Mouse (Mus musculus) midbrain, postnatal 0 days (tissue): Measurements from ENCODE around the gene Abcb8. TPM values are rescaled to one million over a fixed set of nuclear protein-coding genes. Genes with fewer than 3 reads are reported as not detected.

Experiments used
- ATAC-seq: fragments of 200-750 bp; cut with Nextera tagmentation; 2 replicates; pipeline ENCODE4 v1.8.0; 2017; ENCODE audit warnings: moderate number of reproducible peaks, mild to moderate bottlenecking, moderate TSS enrichment, moderate library complexity; ENCODE audit not compliant: low FRiP score
- DNase-seq: peaks from one replicate; pipeline ENCODE4 v3.0.0-alpha.2; 2015; ENCODE audit warnings: low spot score
- H3K27ac ChIP-seq: fragments of 300-500 bp; sonication (generic); 2 replicates; pipeline ENCODE4 v1.5.1; 2014; ENCODE audit warnings: low read depth, mild to moderate bottlenecking, low read length, mixed read lengths
- H3K27me3 ChIP-seq: fragments of 300-500 bp; sonication (generic); 2 replicates; pipeline ENCODE4 v1.6.1; 2014; ENCODE audit warnings: low read length, control low read depth, mixed read lengths; ENCODE audit not compliant: insufficient read depth
- H3K36me3 ChIP-seq: fragments of 300-500 bp; sonication (generic); 2 replicates; pipeline ENCODE4 v1.6.1; 2014; ENCODE audit warnings: low read length, control low read depth, mixed read lengths; ENCODE audit not compliant: insufficient read depth
- H3K4me1 ChIP-seq: fragments of 300-500 bp; sonication (generic); 2 replicates; pipeline ENCODE4 v1.6.1; 2014; ENCODE audit warnings: mild to moderate bottlenecking, control low read depth, antibody characterized with exemption, low read length, mixed read lengths; ENCODE audit not compliant: insufficient read depth
- H3K4me2 ChIP-seq: fragments of 300-500 bp; sonication (generic); 2 replicates; pipeline ENCODE4 v1.6.1; 2014; ENCODE audit warnings: low read depth, mild to moderate bottlenecking, low read length, mixed read lengths; ENCODE audit not compliant: poor library complexity, severe bottlenecking
- H3K4me3 ChIP-seq: fragments of 300-500 bp; sonication (generic); 2 replicates; pipeline ENCODE4 v1.5.1; 2014; ENCODE audit warnings: low read depth, mild to moderate bottlenecking, low read length, moderate library complexity
- H3K9ac ChIP-seq: fragments of 300-500 bp; sonication (generic); replicated peaks from 2 replicates; pipeline ENCODE4 v1.6.1; 2014; ENCODE audit warnings: mild to moderate bottlenecking, low read length, moderate library complexity, mixed read lengths; ENCODE audit not compliant: poor library complexity, severe bottlenecking
- H3K9me3 ChIP-seq: fragments of 300-500 bp; sonication (generic); 2 replicates; pipeline ENCODE4 v1.6.1; 2016; ENCODE audit warnings: low read length, control low read depth
- CTCF ChIP-seq: IDR thresholded peaks from 2 replicates; pipeline ENCODE4 v1.5.1; 2016; ENCODE audit warnings: antibody characterized with exemption, mild to moderate bottlenecking
- WGBS: fragments of 180-500 bp; shearing (Covaris S2); extraction: QIAGEN DNeasy Blood & Tissue Kit; methylation state at CpG from one replicate; pipeline ENCODE4 v1.1.7; 2014; 5-methylcytosine and 5-hydroxymethylcytosine counted together
- polyA plus RNA-seq: library from polyadenylated mRNA; unstranded; fragments of >200 nt; fragmentation: Nextera tagmentation; extraction: Ambion mirVana; gene quantifications from 2 replicates; pipeline ENCODE4 v1.2.1, GENCODE M21; 2015
- total RNA-seq: library from RNA; depleted of rRNA; stranded (reverse); fragments of >200 nt; gene quantifications from 2 replicates; pipeline ENCODE4 v1.2.3, GENCODE M21; 2014; rRNA removed

Gene Abcb8
- total and polyA plus RNA-seq, 2 experiments from 2014 or later = 42.4 to 71.7 TPM

GRCm38 (mm10) chr5:24453985-24454303 is 60.5 kb downstream of the Abcb8 start:
- peak overlapping the region; percentile 65 for H3K4me3 ChIP-seq
- H3K9me3 ChIP-seq = no peaks in the 10 kb centered on the region
- WGBS = 9% methylated on average over 2 of the region's 2 CpGs
- DNase-seq = no peak
- H3K27me3 ChIP-seq = no peaks in the 10 kb centered on the region
- peak overlapping the region; percentile 98 for H3K4me2 ChIP-seq
- TF ChIP-seq CTCF = no peak
- H3K36me3 ChIP-seq = no peaks in the 10 kb centered on the region
- H3K4me1 ChIP-seq = peaks cover 22% of the 10 kb centered on the region; the same call in 1 of the 2 replicates
- no peak for ATAC-seq
- no peak overlapping the region for H3K27ac ChIP-seq
- peak overlapping the region; percentile 91; the same call in 1 of the 2 replicates for H3K9ac ChIP-seq

- DNase-seq (no peak), ATAC-seq (no peak)
- H3K4me2 ChIP-seq = peak overlapping the region; percentile 98
- no peak overlapping the region for H3K9ac ChIP-seq
- no peak overlapping the region for H3K27ac ChIP-seq
- no peaks in the 10 kb centered on the region for H3K9me3 ChIP-seq
- no peaks in the 10 kb centered on the region for H3K36me3 ChIP-seq
- WGBS = 63% methylated on average over 3 of the region's 3 CpGs
- H3K4me1 ChIP-seq = peaks cover 22% of the 10 kb centered on the region; the same call in 1 of the 2 replicates
- H3K27me3 ChIP-seq = no peaks in the 10 kb centered on the region
- no peak overlapping the region for H3K4me3 ChIP-seq
- TF ChIP-seq CTCF = no peak
Observed at GRCm38 (mm10) chr5:24455076-24455475, 61.6 kb downstream of the Abcb8 start.

- H3K27ac ChIP-seq = no peak overlapping the region
- no peak overlapping the region for H3K4me3 ChIP-seq
Observed at GRCm38 (mm10) chr5:24455613-24456012, 62.1 kb downstream of the Abcb8 start.

More at GRCm38 (mm10) chr5:24455613-24456012, 62.1 kb downstream of the Abcb8 start:
- peak overlapping the region; percentile 26 for H3K4me2 ChIP-seq
- H3K36me3 ChIP-seq = no peaks in the 10 kb centered on the region
- no peak for TF ChIP-seq CTCF
- no peaks in the 10 kb centered on the region for H3K27me3 ChIP-seq
- H3K9ac ChIP-seq = no peak overlapping the region; the same call in 1 of the 2 replicates
- no peak for DNase-seq
- peaks cover 22% of the 10 kb centered on the region; the same call in 1 of the 2 replicates for H3K4me1 ChIP-seq
- ATAC-seq = no peak
- H3K9me3 ChIP-seq = no peaks in the 10 kb centered on the region
- whole genome bisulfite sequencing = 45% methylated on average over 7 of the region's 7 CpGs

Other genes with a start within 250 kb of the Abcb8 start
- gene Nupl2, start 228.7 kb upstream of the Abcb8 start, total RNA-seq = 10.6 and 14.0 TPM in 2 replicates
- gene Nupl2, start 228.7 kb upstream of the Abcb8 start, polyA plus RNA-seq = 9.0 and 9.4 TPM in 2 replicates
- gene Kcnh2, start 42.1 kb upstream of the Abcb8 start, total RNA-seq = 46.9 and 60.2 TPM in 2 replicates
- gene Kcnh2, start 42.1 kb upstream of the Abcb8 start, polyA plus RNA-seq = 10.1 and 11.1 TPM in 2 replicates
- 11.0 and 14.2 TPM in 2 replicates for gene Nos3, start 28.9 kb upstream of the Abcb8 start, total RNA-seq
- gene Nos3, start 28.9 kb upstream of the Abcb8 start, polyA plus RNA-seq = 7.0 and 7.5 TPM in 2 replicates
- gene Atg9b, start 1.5 kb upstream of the Abcb8 start, total RNA-seq = 6.7 and 7.4 TPM in 2 replicates
- 5.3 and 7.2 TPM in 2 replicates for gene Atg9b, start 1.5 kb upstream of the Abcb8 start, polyA plus RNA-seq
- 0.05 TPM in 1 of 2 replicates, not detected in the other for gene Asic3, start 19.7 kb downstream of the Abcb8 start, total RNA-seq
- gene Asic3, start 19.7 kb downstream of the Abcb8 start, polyA plus RNA-seq = 0.29 and 0.59 TPM in 2 replicates
- 96.5 and 104 TPM in 2 replicates for gene Cdk5, start 29.9 kb downstream of the Abcb8 start, total RNA-seq
- 168 and 182 TPM in 2 replicates for gene Cdk5, start 29.9 kb downstream of the Abcb8 start, polyA plus RNA-seq
- gene Slc4a2, start 30.2 kb downstream of the Abcb8 start, total RNA-seq = 35.7 and 42.1 TPM in 2 replicates
- gene Slc4a2, start 30.2 kb downstream of the Abcb8 start, polyA plus RNA-seq = 11.5 and 11.8 TPM in 2 replicates
- 139 and 174 TPM in 2 replicates for gene Fastk, start 51.6 kb downstream of the Abcb8 start, total RNA-seq
- gene Fastk, start 51.6 kb downstream of the Abcb8 start, polyA plus RNA-seq = 97.9 and 109 TPM in 2 replicates
- 52.1 and 91.5 TPM in 2 replicates for gene Tmub1, start 54.2 kb downstream of the Abcb8 start, total RNA-seq
- 65.3 and 65.5 TPM in 2 replicates for gene Tmub1, start 54.2 kb downstream of the Abcb8 start, polyA plus RNA-seq
- gene Agap3, start 58.5 kb downstream of the Abcb8 start, total RNA-seq = 239 and 282 TPM in 2 replicates
- gene Agap3, start 58.5 kb downstream of the Abcb8 start, polyA plus RNA-seq = 116 and 120 TPM in 2 replicates
- gene Gbx1, start 133.5 kb downstream of the Abcb8 start, total RNA-seq = 0.33 TPM in 1 of 2 replicates, not detected in the other
- gene Gbx1, start 133.5 kb downstream of the Abcb8 start, polyA plus RNA-seq = 0.09 and 0.12 TPM in 2 replicates
- 1.2 TPM in 1 of 2 replicates, not detected in the other for gene Asb10, start 147.3 kb downstream of the Abcb8 start, total RNA-seq
- 0.31 and 0.39 TPM in 2 replicates for gene Asb10, start 147.3 kb downstream of the Abcb8 start, polyA plus RNA-seq
- not detected in 2 replicates for gene 4931409K22Rik, start 163.1 kb downstream of the Abcb8 start, total RNA-seq
- not detected in 2 replicates for gene 4931409K22Rik, start 163.1 kb downstream of the Abcb8 start, polyA plus RNA-seq
- 55.9 and 57.0 TPM in 2 replicates for gene Abcf2, start 183.8 kb downstream of the Abcb8 start, total RNA-seq
- 58.2 and 62.3 TPM in 2 replicates for gene Abcf2, start 183.8 kb downstream of the Abcb8 start, polyA plus RNA-seq
- gene Chpf2, start 193.1 kb downstream of the Abcb8 start, total RNA-seq = 31.3 and 32.8 TPM in 2 replicates
- gene Chpf2, start 193.1 kb downstream of the Abcb8 start, polyA plus RNA-seq = 25.5 and 26.3 TPM in 2 replicates
- gene Smarcd3, start 230.7 kb downstream of the Abcb8 start, total RNA-seq = 279 and 347 TPM in 2 replicates
- gene Smarcd3, start 230.7 kb downstream of the Abcb8 start, polyA plus RNA-seq = 187 and 189 TPM in 2 replicates